Mouse (Mus musculus): ENCODE results near the gene Prkca.

The Prkca gene

GRCm38 (mm10) chr11:107996896-107997670, 346.6 kb downstream of the Prkca start:
- no peak for DNase-seq (ENCODE audit: low spot score)

GRCm38 (mm10) chr11:107994487-107994886, 349.2 kb downstream of the Prkca start:
- DNase-seq (ENCODE audit: low spot score): peak; percentile 5

- DNase-seq (ENCODE audit: low spot score): no peak
Observed at GRCm38 (mm10) chr11:107993792-107994191, 349.9 kb downstream of the Prkca start.

- no peak for DNase-seq (ENCODE audit: low spot score)
Observed at GRCm38 (mm10) chr11:107992500-107992899, 351.2 kb downstream of the Prkca start.

GRCm38 (mm10) chr11:107991990-107992389, 351.7 kb downstream of the Prkca start:
- DNase-seq (ENCODE audit: low spot score): no peak

- no peak for DNase-seq (ENCODE audit: low spot score)
Observed at GRCm38 (mm10) chr11:107989241-107989640, 354.5 kb downstream of the Prkca start.

GRCm38 (mm10) chr11:107985941-107986340, 357.8 kb downstream of the Prkca start:
- DNase-seq (ENCODE audit: low spot score): no peak

GRCm38 (mm10) chr11:107983883-107984282, 359.8 kb downstream of the Prkca start:
- no peak for DNase-seq (ENCODE audit: low spot score)

- no peak for DNase-seq (ENCODE audit: low spot score)
Observed at GRCm38 (mm10) chr11:107983224-107983623, 360.5 kb downstream of the Prkca start.

- no peak for DNase-seq (ENCODE audit: low spot score)
Observed at GRCm38 (mm10) chr11:107982225-107982896, 361.4 kb downstream of the Prkca start.

GRCm38 (mm10) chr11:107979497-107980174, 364.1 kb downstream of the Prkca start:
- no peak for DNase-seq (ENCODE audit: low spot score)

GRCm38 (mm10) chr11:107969943-107970342, 373.8 kb downstream of the Prkca start:
- no peak for DNase-seq (ENCODE audit: low spot score)

GRCm38 (mm10) chr11:107968147-107968546, 375.6 kb downstream of the Prkca start:
- no peak for DNase-seq (ENCODE audit: low spot score)

- no peak for DNase-seq (ENCODE audit: low spot score)
Observed at GRCm38 (mm10) chr11:107966229-107966628, 377.5 kb downstream of the Prkca start.

GRCm38 (mm10) chr11:107965449-107965848, 378.3 kb downstream of the Prkca start:
- DNase-seq (ENCODE audit: low spot score): no peak

GRCm38 (mm10) chr11:107957566-107958350, 386.0 kb downstream of the Prkca start:
- no peak for DNase-seq (ENCODE audit: low spot score)

GRCm38 (mm10) chr11:107955191-107956062, 388.3 kb downstream of the Prkca start:
- DNase-seq (ENCODE audit: low spot score): no peak

GRCm38 (mm10) chr11:107951431-107951830, 392.3 kb downstream of the Prkca start:
- DNase-seq (ENCODE audit: low spot score): no peak

- DNase-seq (ENCODE audit: low spot score): no peak
Observed at GRCm38 (mm10) chr11:107950658-107951057, 393.1 kb downstream of the Prkca start.

- no peak for DNase-seq (ENCODE audit: low spot score)
Observed at GRCm38 (mm10) chr11:107950211-107950610, 393.5 kb downstream of the Prkca start.

- DNase-seq (ENCODE audit: low spot score): no peak
Observed at GRCm38 (mm10) chr11:107947951-107948350, 395.8 kb downstream of the Prkca start.

Data from T-cell, adult 2 months (primary cell).